In the genomic region with DNA sequence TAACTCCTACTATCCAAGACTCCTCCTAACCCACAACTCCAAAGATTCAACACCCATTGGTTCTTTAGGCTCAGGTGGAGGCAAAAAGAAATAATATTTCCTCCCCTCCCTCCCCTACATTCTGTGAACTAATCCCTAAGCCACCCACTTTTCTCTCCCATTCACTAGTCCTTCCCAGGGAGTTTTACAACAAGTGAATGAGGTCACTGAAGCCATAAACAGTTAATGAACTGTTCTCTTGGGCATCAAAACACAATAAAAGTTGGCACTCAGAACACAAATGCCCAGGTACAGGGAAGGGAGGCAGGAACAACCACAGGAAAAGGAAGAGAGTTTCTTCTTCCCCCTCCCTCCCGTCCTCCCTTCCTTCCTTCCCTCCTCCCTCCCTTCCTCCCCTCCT, we compare ENCODE assay signal across 29 mouse cellular contexts. TPM values are rescaled to one million over a fixed set of nuclear protein-coding genes. Genes with fewer than 3 reads are reported as not detected.
DNase-seq lines count a peak whose midpoint lies in the region; ATAC-seq and TF ChIP-seq lines count a peak whose summit lies in the region.
"Had no signal": no experiment of that assay in that cellular context is flagged by ENCODE, and none has a peak within 500 bp of the region (broad histone marks: within the 10 kb centered on the region; RNA-seq: fewer than 3 reads in every experiment).

No protein-coding gene starts in this region.

- TF ChIP-seq CTCF in kidney, adult 2 months (conservative IDR thresholded peaks at IDR 0.05; ENCODE audit: insufficient read depth, insufficient read length, low read depth, low read length) = no peak
- TF ChIP-seq CTCF in small intestine, adult 2 months (IDR thresholded peaks at IDR 0.05; ENCODE audit: extremely low read depth, insufficient read length, insufficient replicate concordance, low read depth, low read length) = no peak

- H3K4me2 ChIP-seq in kidney, embryonic 14.5 days (replicated peaks; ENCODE audit: low read depth, low read length) = no peak overlapping the region
- H3K4me2 ChIP-seq in liver, embryonic 16.5 days (ENCODE audit: low read depth, low read length) = no peak overlapping the region
- no peak overlapping the region for H3K4me2 ChIP-seq in hindbrain, embryonic 12.5 days (replicated peaks)
- H3K4me2 ChIP-seq: embryonic facial prominence, embryonic 12.5 days; embryonic facial prominence, embryonic 15.5 days; heart, embryonic 12.5 days; heart, embryonic 15.5 days; hindbrain, embryonic 14.5 days had no signal

- peak; percentile 33 for DNase-seq in kidney, adult 2 months
- DNase-seq in liver = no peak
- DNase-seq: adrenal gland, postnatal 10 days; B cell, adult 2 months; cerebellum, adult 11 months; cerebellum, adult 2 months; cerebellum, adult 9-11 months; cerebellum, postnatal 25 days; forebrain, postnatal 0 days; gastrocnemius, adult 2 months; gastrocnemius, postnatal 25 days; heart, adult 18-20 months; heart, postnatal 10 days; heart, postnatal 36 days had no signal

- no peak for ATAC-seq in kidney, embryonic 14.5 days (ENCODE audit: low FRiP score, low TSS enrichment)
- ATAC-seq in liver, embryonic 16.5 days (ENCODE audit: low read depth) = no peak
- ATAC-seq in hindbrain, embryonic 12.5 days (ENCODE audit: low FRiP score) = no peak
- ATAC-seq: forebrain, embryonic 14.5 days; forebrain, postnatal 0 days; hindbrain, postnatal 0 days; Patski had no signal

- H3K36me3 ChIP-seq in kidney, adult 2 months (ENCODE audit: control insufficient read depth, insufficient read depth, low read length) = peaks cover 5% of the 10 kb centered on the region; the same call in 1 of the 2 replicates
- H3K36me3 ChIP-seq in kidney, embryonic 14.5 days (ENCODE audit: control insufficient read depth, insufficient read depth, low read length) = peaks cover 15% of the 10 kb centered on the region; the same call in 1 of the 2 replicates
- peaks cover 13% of the 10 kb centered on the region for H3K36me3 ChIP-seq in liver, embryonic 16.5 days (ENCODE audit: control insufficient read depth, insufficient read depth)
- H3K36me3 ChIP-seq in small intestine, adult 2 months (ENCODE audit: control insufficient read depth, insufficient read depth, low read length) = peaks cover 8% of the 10 kb centered on the region
- peaks cover 35% of the 10 kb centered on the region for H3K36me3 ChIP-seq in hindbrain, embryonic 12.5 days
- H3K36me3 ChIP-seq: G1E had no signal

- H3K9ac ChIP-seq in kidney, embryonic 14.5 days (ENCODE audit: low read depth, low read length) = no peak overlapping the region
- H3K9ac ChIP-seq in liver, embryonic 16.5 days (ENCODE audit: low read depth, low read length) = no peak overlapping the region
- no peak overlapping the region for H3K9ac ChIP-seq in hindbrain, embryonic 12.5 days
- H3K9ac ChIP-seq: embryonic facial prominence, embryonic 12.5 days; embryonic facial prominence, embryonic 15.5 days; forebrain, postnatal 0 days; heart, embryonic 12.5 days; heart, embryonic 15.5 days; hindbrain, embryonic 14.5 days had no signal

- H3K27me3 ChIP-seq in kidney, adult 2 months (replicated peaks; ENCODE audit: control insufficient read depth, insufficient read depth, low read length) = no peaks in the 10 kb centered on the region
- H3K27me3 ChIP-seq in kidney, embryonic 14.5 days (ENCODE audit: control insufficient read depth, insufficient read depth, low read length) = no peaks in the 10 kb centered on the region
- H3K27me3 ChIP-seq in liver, embryonic 16.5 days (ENCODE audit: control insufficient read depth, insufficient read depth, low read depth, low read length) = no peaks in the 10 kb centered on the region
- H3K27me3 ChIP-seq in small intestine, adult 2 months (ENCODE audit: control insufficient read depth, insufficient read depth, low read length) = no peaks in the 10 kb centered on the region
- H3K27me3 ChIP-seq in hindbrain, embryonic 12.5 days = no peaks in the 10 kb centered on the region
- H3K27me3 ChIP-seq: CH12.LX; embryonic facial prominence, embryonic 12.5 days; embryonic facial prominence, embryonic 15.5 days; heart, embryonic 12.5 days; heart, embryonic 15.5 days; Patski had no signal

- no peak for TF ChIP-seq POLR2A in kidney, adult 2 months (IDR thresholded peaks at IDR 0.05; ENCODE audit: low read depth, low read length)
- no peak for TF ChIP-seq POLR2A in small intestine, adult 2 months (IDR thresholded peaks at IDR 0.05; ENCODE audit: low read depth, low read length)

- no peak overlapping the region for H3K4me3 ChIP-seq in kidney, adult 2 months (ENCODE audit: insufficient read depth, low read depth, low read length)
- H3K4me3 ChIP-seq in kidney, embryonic 14.5 days (ENCODE audit: low read length) = no peak overlapping the region
- no peak overlapping the region for H3K4me3 ChIP-seq in liver, embryonic 16.5 days (ENCODE audit: low read depth, low read length)
- H3K4me3 ChIP-seq in small intestine, adult 2 months (ENCODE audit: low read depth, low read length) = no peak overlapping the region
- no peak overlapping the region for H3K4me3 ChIP-seq in hindbrain, embryonic 12.5 days
- H3K4me3 ChIP-seq: embryonic facial prominence, embryonic 12.5 days; embryonic facial prominence, embryonic 15.5 days; gastrocnemius, adult 2 months; heart, embryonic 12.5 days; heart, embryonic 15.5 days; hindbrain, embryonic 10.5 days had no signal

- 0 out of 2 replicates have a peak overlapping the region, but pooled peaks have one; percentile 13 for H3K27ac ChIP-seq in kidney, adult 2 months (ENCODE audit: insufficient read depth, low read depth, low read length)
- no peak overlapping the region for H3K27ac ChIP-seq in kidney, embryonic 14.5 days (ENCODE audit: low read depth, low read length)
- H3K27ac ChIP-seq in liver, embryonic 16.5 days (ENCODE audit: low read length) = peak overlapping the region; percentile 72
- peak overlapping the region; percentile 88 for H3K27ac ChIP-seq in small intestine, adult 2 months (ENCODE audit: insufficient read depth, low read depth, low read length)
- H3K27ac ChIP-seq in hindbrain, embryonic 12.5 days = no peak overlapping the region
- H3K27ac ChIP-seq: embryonic facial prominence, embryonic 12.5 days; embryonic facial prominence, embryonic 15.5 days; hindbrain, embryonic 10.5 days; hindbrain, embryonic 14.5 days; hindbrain, postnatal 0 days had no signal

- H3K4me1 ChIP-seq in kidney, adult 2 months (ENCODE audit: control insufficient read depth, insufficient read depth, low read length) = peaks cover 35% of the 10 kb centered on the region
- H3K4me1 ChIP-seq in kidney, embryonic 14.5 days (ENCODE audit: control insufficient read depth, insufficient read depth, low read length) = no peaks in the 10 kb centered on the region
- peaks cover 14% of the 10 kb centered on the region for H3K4me1 ChIP-seq in liver, embryonic 16.5 days (ENCODE audit: control insufficient read depth, low read depth, low read length)
- H3K4me1 ChIP-seq in small intestine, adult 2 months (ENCODE audit: control insufficient read depth, insufficient read depth, insufficient read length, low read length) = peaks cover 17% of the 10 kb centered on the region
- H3K4me1 ChIP-seq in hindbrain, embryonic 12.5 days = no peaks in the 10 kb centered on the region
- H3K4me1 ChIP-seq: embryonic facial prominence, embryonic 12.5 days; hindbrain, embryonic 10.5 days had no signal

- H3K9me3 ChIP-seq in kidney, embryonic 14.5 days (ENCODE audit: control insufficient read depth, low read length) = no peaks in the 10 kb centered on the region
- H3K9me3 ChIP-seq in liver, embryonic 16.5 days (replicated peaks; ENCODE audit: control insufficient read depth, low read length) = no peaks in the 10 kb centered on the region
- no peaks in the 10 kb centered on the region for H3K9me3 ChIP-seq in hindbrain, embryonic 12.5 days (replicated peaks)
- H3K9me3 ChIP-seq: embryonic facial prominence, embryonic 12.5 days; embryonic facial prominence, embryonic 15.5 days; G1E; heart, embryonic 12.5 days; heart, embryonic 15.5 days had no signal

- WGBS in kidney, adult 2 months = 45% methylated on average over 1 of the region's 1 CpGs
- WGBS in kidney, embryonic 14.5 days = 86% methylated on average over 1 of the region's 1 CpGs
- WGBS in liver, embryonic 16.5 days (ENCODE audit: insufficient replicate concordance) = 44% methylated on average over 1 of the region's 1 CpGs
- 15% methylated on average over 1 of the region's 1 CpGs for WGBS in small intestine, adult 2 months
- 92% methylated on average over 1 of the region's 1 CpGs for WGBS in hindbrain, embryonic 12.5 days

RNA-seq across cellular contexts. Expression of gene Insr, which starts 24.1 kb away (rescaled TPM):
- polyA plus RNA-seq in kidney, adult 2 months (2012; rRNA removed) = 26.8 and 33.7 TPM in 2 replicates
- polyA plus RNA-seq in kidney, embryonic 14.5 days (2014; fragmentation: Nextera tagmentation; extraction: Ambion mirVana) = 33.2 and 40.2 TPM in 2 replicates
- polyA plus RNA-seq in liver, embryonic 16.5 days (2015; fragmentation: Nextera tagmentation; extraction: Ambion mirVana) = 23.6 and 26.7 TPM in 2 replicates
- polyA plus RNA-seq in small intestine, adult 2 months (2012; rRNA removed) = 13.3 and 21.8 TPM in 2 replicates
- 49.0 and 51.7 TPM in 2 replicates for polyA plus RNA-seq in hindbrain, embryonic 12.5 days (2016; fragmentation: Nextera tagmentation; extraction: Ambion mirVana)

Comparison
In these comparisons a context has a peak if more than half of its experiments do, and no peak if none do; other contexts are left out.
1. H3K27ac ChIP-seq: peak in kidney, adult 2 months (single experiment), liver, embryonic 16.5 days (single experiment) and small intestine, adult 2 months (single experiment); none in kidney, embryonic 14.5 days (single experiment) and hindbrain, embryonic 12.5 days (single experiment).